In genomic region chr19:5559631-5560456, GRCm38 (mm10) we compare ENCODE assay signal across 8 mouse cellular contexts. TPM values are rescaled to one million over a fixed set of nuclear protein-coding genes. Genes with fewer than 3 reads are reported as not detected.
DNase-seq lines count a peak whose midpoint lies in the region; ATAC-seq and TF ChIP-seq lines count a peak whose summit lies in the region.

No protein-coding gene starts in this region.

- no peak for TF ChIP-seq EP300 in lung, postnatal 0 days (IDR thresholded peaks at IDR 0.05)

- no peak overlapping the region; the same call in 1 of the 2 replicates for H3K9ac ChIP-seq in lung, postnatal 0 days (replicated peaks; ENCODE audit: low read depth)
- H3K9ac ChIP-seq in forebrain, embryonic 11.5 days (ENCODE audit: low read length), result no peak overlapping the region

- peaks cover 13% of the 10 kb centered on the region for H3K27me3 ChIP-seq in lung, postnatal 0 days (replicated peaks; ENCODE audit: insufficient read depth, low read length)
- peaks cover 58% of the 10 kb centered on the region for H3K27me3 ChIP-seq in forebrain, embryonic 11.5 days (ENCODE audit: control insufficient read depth, insufficient read depth, low read length)

- H3K4me2 ChIP-seq in lung, postnatal 0 days (replicated peaks; ENCODE audit: low read depth, low read length), result peak overlapping the region; percentile 53
- peak overlapping the region; percentile 52 for H3K4me2 ChIP-seq in forebrain, embryonic 11.5 days (ENCODE audit: low read depth, low read length, severe bottlenecking)

- no peak for TF ChIP-seq CTCF in lung, postnatal 0 days (IDR thresholded peaks at IDR 0.05)

- peak overlapping the region; percentile 39 for H3K4me3 ChIP-seq in lung, postnatal 0 days (ENCODE audit: low read depth, low read length)
- peak overlapping the region; percentile 21 for H3K4me3 ChIP-seq in forebrain, embryonic 11.5 days (ENCODE audit: low read depth, low read length)

- under 1% methylated on average over 68 of the region's 69 CpGs for WGBS in lung, postnatal 0 days
- WGBS in forebrain, embryonic 11.5 days, result 1% methylated on average over 69 of the region's 69 CpGs

- peak; percentile 35 for DNase-seq in lung, postnatal 0 days (ENCODE audit: low spot score)
- no peak for DNase-seq in lung, postnatal 25 days (ENCODE audit: low spot score)
- no peak for DNase-seq in forebrain, embryonic 11.5 days (ENCODE audit: low spot score)
- DNase-seq in kidney, postnatal 14 days, result peak; percentile 57
- DNase-seq in neural tube, embryonic 10.5 days (ENCODE audit: extremely low spot score, low spot score), result peak; percentile 49
- DNase-seq in frontal cortex, postnatal 14 days (ENCODE audit: low spot score in 2 of 2), result no peak

- H3K36me3 ChIP-seq in lung, postnatal 0 days (ENCODE audit: insufficient read depth, low read length), result no peaks in the 10 kb centered on the region
- no peaks in the 10 kb centered on the region for H3K36me3 ChIP-seq in forebrain, embryonic 11.5 days (ENCODE audit: control insufficient read depth, insufficient read depth, low read length)

- no peaks in the 10 kb centered on the region for H3K9me3 ChIP-seq in lung, postnatal 0 days (ENCODE audit: low read length)
- H3K9me3 ChIP-seq in forebrain, embryonic 11.5 days (ENCODE audit: control insufficient read depth, low read length), result no peaks in the 10 kb centered on the region

- H3K27ac ChIP-seq in lung, postnatal 0 days (ENCODE audit: low read length), result peak overlapping the region; percentile 71
- H3K27ac ChIP-seq in forebrain, embryonic 11.5 days (ENCODE audit: low read depth, low read length), result no peak overlapping the region

- no peaks in the 10 kb centered on the region for H3K4me1 ChIP-seq in lung, postnatal 0 days (ENCODE audit: insufficient read depth, low read depth, low read length)
- H3K4me1 ChIP-seq in forebrain, embryonic 11.5 days (replicated peaks; ENCODE audit: control insufficient read depth, insufficient read depth, low read length), result peaks cover 11% of the 10 kb centered on the region

- peak; percentile 8; the same call in 1 of the 2 replicates for ATAC-seq in lung, postnatal 0 days
- no peak for ATAC-seq in forebrain, embryonic 11.5 days (replicated peaks; ENCODE audit: low FRiP score)
- ATAC-seq in megakaryocyte-erythroid progenitor cell, adult 5-6 weeks (replicated peaks; ENCODE audit: low FRiP score, low TSS enrichment, poor library complexity, severe bottlenecking), result no peak
- ATAC-seq in frontal cortex, adult (ENCODE audit: low TSS enrichment), result no peak

RNA-seq across cellular contexts. Expression of gene Ovol1, which starts 0.6 kb away (rescaled TPM):
- polyA plus RNA-seq in lung, postnatal 0 days (2015; fragmentation: Nextera tagmentation; extraction: Ambion mirVana), result 2.1 and 2.2 TPM in 2 replicates
- 0.11 and 0.35 TPM in 2 replicates for polyA plus RNA-seq in forebrain, embryonic 11.5 days (2014; fragmentation: Nextera tagmentation; extraction: Ambion mirVana)
- not detected in 2 replicates for total RNA-seq in megakaryocyte-erythroid progenitor cell, adult 5-6 weeks (2014; fragmentation: Nextera tagmentation)
- total RNA-seq in megakaryocyte-erythroid progenitor cell, adult 5-6 weeks (2017), result not detected in 2 replicates

RNA-seq across cellular contexts. Expression of gene Ap5b1, which starts 8.0 kb away (rescaled TPM):
- 3.9 and 4.3 TPM in 2 replicates for polyA plus RNA-seq in lung, postnatal 0 days (2015; fragmentation: Nextera tagmentation; extraction: Ambion mirVana)
- polyA plus RNA-seq in forebrain, embryonic 11.5 days (2014; fragmentation: Nextera tagmentation; extraction: Ambion mirVana), result 1.9 and 2.5 TPM in 2 replicates
- total RNA-seq in megakaryocyte-erythroid progenitor cell, adult 5-6 weeks (2014; fragmentation: Nextera tagmentation), result 4.0 and 5.5 TPM in 2 replicates
- 1.4 and 4.3 TPM in 2 replicates for total RNA-seq in megakaryocyte-erythroid progenitor cell, adult 5-6 weeks (2017)

RNA-seq across cellular contexts. Expression of gene Rnaseh2c, which starts 41.8 kb away (rescaled TPM):
- 59.6 and 68.5 TPM in 2 replicates for polyA plus RNA-seq in lung, postnatal 0 days (2015; fragmentation: Nextera tagmentation; extraction: Ambion mirVana)
- polyA plus RNA-seq in forebrain, embryonic 11.5 days (2014; fragmentation: Nextera tagmentation; extraction: Ambion mirVana), result 158 and 198 TPM in 2 replicates
- total RNA-seq in megakaryocyte-erythroid progenitor cell, adult 5-6 weeks (2014; fragmentation: Nextera tagmentation), result 173 and 247 TPM in 2 replicates
- total RNA-seq in megakaryocyte-erythroid progenitor cell, adult 5-6 weeks (2017), result 72.8 and 97.8 TPM in 2 replicates

RNA-seq across cellular contexts. Expression of gene Snx32, which starts 49.5 kb away (rescaled TPM):
- polyA plus RNA-seq in lung, postnatal 0 days (2015; fragmentation: Nextera tagmentation; extraction: Ambion mirVana), result 3.6 and 3.7 TPM in 2 replicates
- 15.9 and 19.5 TPM in 2 replicates for polyA plus RNA-seq in forebrain, embryonic 11.5 days (2014; fragmentation: Nextera tagmentation; extraction: Ambion mirVana)
- total RNA-seq in megakaryocyte-erythroid progenitor cell, adult 5-6 weeks (2014; fragmentation: Nextera tagmentation), result 6.6 TPM in 2 replicates
- 0.61 and 4.6 TPM in 2 replicates for total RNA-seq in megakaryocyte-erythroid progenitor cell, adult 5-6 weeks (2017)

RNA-seq across cellular contexts. Expression of gene Kat5, which starts 50.2 kb away (rescaled TPM):
- 51.1 and 51.9 TPM in 2 replicates for polyA plus RNA-seq in lung, postnatal 0 days (2015; fragmentation: Nextera tagmentation; extraction: Ambion mirVana)
- polyA plus RNA-seq in forebrain, embryonic 11.5 days (2014; fragmentation: Nextera tagmentation; extraction: Ambion mirVana), result 38.0 and 38.9 TPM in 2 replicates
- total RNA-seq in megakaryocyte-erythroid progenitor cell, adult 5-6 weeks (2014; fragmentation: Nextera tagmentation), result 46.2 and 55.6 TPM in 2 replicates
- 60.7 and 86.1 TPM in 2 replicates for total RNA-seq in megakaryocyte-erythroid progenitor cell, adult 5-6 weeks (2017)

Comparison
In these comparisons a context has a peak if more than half of its experiments do, and no peak if none do; other contexts are left out.
1. DNase-seq: peak in lung, postnatal 0 days (single experiment), kidney, postnatal 14 days (single experiment) and neural tube, embryonic 10.5 days (single experiment); none in lung, postnatal 25 days (single experiment), forebrain, embryonic 11.5 days (single experiment) and frontal cortex, postnatal 14 days (0 of 2).